Mouse (Mus musculus) heart, embryonic 16.5 days (tissue): Measurements from ENCODE around the gene 1810062G17Rik. TPM values are rescaled to one million over a fixed set of nuclear protein-coding genes. Genes with fewer than 3 reads are reported as not detected.

Source experiments
- ATAC-seq: fragments of 200-750 bp; cut with Nextera tagmentation; replicated peaks from 2 replicates; pipeline ENCODE4 v1.8.0; 2017; ENCODE audit warnings: moderate number of reproducible peaks; ENCODE audit not compliant: insufficient read depth, low FRiP score; ENCODE audit errors: extremely low read depth
- H3K27ac ChIP-seq: fragments of 300-500 bp; sonication (generic); 2 replicates; pipeline ENCODE4 v1.5.1; 2014; ENCODE audit warnings: mild to moderate bottlenecking, low read length, control low read depth, moderate library complexity
- H3K27me3 ChIP-seq: fragments of 300-500 bp; sonication (generic); 2 replicates; pipeline ENCODE4 v1.6.1; 2014; ENCODE audit warnings: low read length, mixed read lengths; ENCODE audit not compliant: control insufficient read depth, insufficient read depth
- H3K36me3 ChIP-seq: fragments of 300-500 bp; sonication (generic); 2 replicates; pipeline ENCODE4 v1.6.1; 2014; ENCODE audit not compliant: control insufficient read depth, insufficient read depth
- H3K4me1 ChIP-seq: fragments of 300-500 bp; sonication (generic); 2 replicates; pipeline ENCODE4 v1.6.1; 2014; ENCODE audit warnings: low read length, mixed read lengths; ENCODE audit not compliant: control insufficient read depth, insufficient read depth
- H3K4me2 ChIP-seq: fragments of 300-500 bp; sonication (generic); 2 replicates; pipeline ENCODE4 v1.6.1; 2014; ENCODE audit warnings: low read depth, mild to moderate bottlenecking, control low read depth, low read length
- H3K4me3 ChIP-seq: fragments of 300-500 bp; sonication (generic); 2 replicates; pipeline ENCODE4 v1.5.1; 2014; ENCODE audit warnings: mild to moderate bottlenecking, control low read depth, low read length
- H3K9ac ChIP-seq: fragments of 300-500 bp; sonication (generic); 2 replicates; pipeline ENCODE4 v1.6.1; 2014; ENCODE audit warnings: low read length, control low read depth
- H3K9me3 ChIP-seq: fragments of 300-500 bp; sonication (generic); replicated peaks from 2 replicates; pipeline ENCODE4 v1.6.1; 2016; ENCODE audit warnings: low read length; ENCODE audit not compliant: control insufficient read depth
- WGBS: fragments of 180-500 bp; shearing (Covaris S2); extraction: QIAGEN DNeasy Blood & Tissue Kit; methylation state at CpG from one replicate; pipeline ENCODE4 v1.1.7; 2014; 5-methylcytosine and 5-hydroxymethylcytosine counted together
- microRNA-seq: library from miRNA; unstranded; fragments of <30 nt; microRNA quantifications from one replicate; pipeline ENCODE4, GENCODE M21; 2017
- polyA plus RNA-seq: library from polyadenylated mRNA; unstranded; fragments of >200 nt; fragmentation: Nextera tagmentation; extraction: Ambion mirVana; gene quantifications from 2 replicates; pipeline ENCODE4 v1.2.1, GENCODE M21; 2015

1810062G17Rik gene
- polyA plus RNA-seq, 1 experiment from 2014 or later = 1.00 TPM

DNA sequence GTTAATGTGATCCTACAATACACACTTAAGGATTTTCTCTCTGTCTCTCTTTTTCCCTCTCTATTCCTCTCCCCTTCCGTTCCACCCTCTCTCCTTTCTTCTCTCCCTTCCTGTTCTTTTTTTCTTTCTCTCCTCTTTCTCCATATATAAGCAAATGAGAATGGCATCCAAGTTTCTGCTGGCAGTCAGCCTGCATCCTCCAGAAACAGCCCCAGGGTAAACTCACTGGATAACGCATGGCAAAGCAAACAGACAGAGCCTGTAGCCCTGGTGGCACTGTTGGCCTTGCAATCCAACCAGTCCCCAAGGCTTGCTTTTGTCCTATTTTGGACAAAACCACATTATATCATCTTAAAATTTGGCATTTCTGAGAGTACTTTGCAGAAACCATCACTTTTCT, 55.5 kb downstream of the 1810062G17Rik start:
- no peak for ATAC-seq
- Histone ChIP-seq H3K36me3 (no peaks in the 10 kb centered on the region), H3K9ac (no peak overlapping the region), H3K4me3 (no peak overlapping the region), H3K27ac (peak overlapping the region; percentile 80), H3K4me1 (peaks cover 26% of the 10 kb centered on the region), H3K4me2 (peak overlapping the region; percentile 37), H3K9me3 (no peaks in the 10 kb centered on the region), H3K27me3 (no peaks in the 10 kb centered on the region)
- 47% methylated on average over 2 of the region's 2 CpGs for WGBS

Small RNAs within 50 kb of the gene (microRNA-seq; reads per million reads assigned to microRNA genes)
- not detected for gene Mir7009

Other genes with a start within 250 kb of the 1810062G17Rik start
- 453 and 471 TPM in 2 replicates for gene Anxa5, start within 50 bp of the 1810062G17Rik start, polyA plus RNA-seq
- gene Gm11549, start 45.9 kb downstream of the 1810062G17Rik start, polyA plus RNA-seq = 0.27 and 0.35 TPM in 2 replicates
- 55.5 and 57.5 TPM in 2 replicates for gene Exosc9, start 76.7 kb downstream of the 1810062G17Rik start, polyA plus RNA-seq
- 170 and 195 TPM in 2 replicates for gene Ccna2, start 96.2 kb downstream of the 1810062G17Rik start, polyA plus RNA-seq
- 10.0 and 11.7 TPM in 2 replicates for gene Bbs7, start 137.5 kb downstream of the 1810062G17Rik start, polyA plus RNA-seq
- gene Trpc3, start 214.2 kb downstream of the 1810062G17Rik start, polyA plus RNA-seq = 4.7 and 5.3 TPM in 2 replicates